Mouse (Mus musculus): ENCODE results near the gene Dennd2c. TPM values are rescaled to one million over a fixed set of nuclear protein-coding genes. Genes with fewer than 3 reads are reported as not detected.
"Not testable (repeated sequence)": the region's sequence is repeated elsewhere in the genome, so short reads cannot be mapped to it uniquely, and the experiment has no call there.

Gene Dennd2c
- polyA plus RNA-seq, 1 experiment from 2014 or later = 1.3 TPM

- Histone ChIP-seq H3K36me3 (replicated peaks; ENCODE audit: control insufficient read depth, insufficient read depth) (no peaks in the 10 kb centered on the region), H3K4me3 (replicated peaks; ENCODE audit: low read length) (no peak overlapping the region), H3K27ac (no peak overlapping the region), H3K9me3 (ENCODE audit: control insufficient read depth, low read length) (no peaks in the 10 kb centered on the region), H3K4me1 (replicated peaks; ENCODE audit: control insufficient read depth, insufficient read depth, low read length) (no peaks in the 10 kb centered on the region), H3K27me3 (ENCODE audit: control insufficient read depth, insufficient read depth, low read length) (no peaks in the 10 kb centered on the region), H3K9ac (no peak overlapping the region), H3K4me2 (replicated peaks) (no peak overlapping the region)
- 84% methylated on average over 8 of the region's 8 CpGs for WGBS
- DNase-seq (ENCODE audit: low spot score) (no peak), ATAC-seq (ENCODE audit: low FRiP score) (no peak)
These were observed 112.3 kb downstream of the Dennd2c start for GRCm38 (mm10) chr3:103214593-103215285.

GRCm38 (mm10) chr3:103215399-103215798 lies 113.0 kb downstream of the Dennd2c start:
- not testable (repeated sequence) for H3K4me2 ChIP-seq (replicated peaks); H3K27ac ChIP-seq; H3K9me3 ChIP-seq (ENCODE audit: control insufficient read depth, low read length); H3K36me3 ChIP-seq (replicated peaks; ENCODE audit: control insufficient read depth, insufficient read depth); ATAC-seq (ENCODE audit: low FRiP score); H3K4me3 ChIP-seq (replicated peaks; ENCODE audit: low read length); H3K4me1 ChIP-seq (replicated peaks; ENCODE audit: control insufficient read depth, insufficient read depth, low read length); DNase-seq (ENCODE audit: low spot score); H3K27me3 ChIP-seq (ENCODE audit: control insufficient read depth, insufficient read depth, low read length); H3K9ac ChIP-seq
- 95% methylated on average over 8 of the region's 8 CpGs for WGBS

Other genes starting within 250 kb of the Dennd2c start
- gene Sycp1, start 166.5 kb upstream of the Dennd2c start, polyA plus RNA-seq (2014; fragmentation: Nextera tagmentation; extraction: Ambion mirVana) = not detected in 2 replicates
- gene Nr1h5, start 138.5 kb upstream of the Dennd2c start, polyA plus RNA-seq (2014; fragmentation: Nextera tagmentation; extraction: Ambion mirVana) = 0.07 and 0.09 TPM in 2 replicates
- gene Sike1, start 106.9 kb upstream of the Dennd2c start, polyA plus RNA-seq (2014; fragmentation: Nextera tagmentation; extraction: Ambion mirVana) = 67.0 TPM in 2 replicates
- gene Csde1, start 82.2 kb upstream of the Dennd2c start, polyA plus RNA-seq (2014; fragmentation: Nextera tagmentation; extraction: Ambion mirVana) = 416 and 429 TPM in 2 replicates
- gene Nras, start 44.3 kb upstream of the Dennd2c start, polyA plus RNA-seq (2014; fragmentation: Nextera tagmentation; extraction: Ambion mirVana) = 87.5 and 93.1 TPM in 2 replicates
- not detected in 2 replicates for gene Ampd1, start 28.6 kb upstream of the Dennd2c start, polyA plus RNA-seq (2014; fragmentation: Nextera tagmentation; extraction: Ambion mirVana)
- gene Bcas2, start 69.1 kb downstream of the Dennd2c start, polyA plus RNA-seq (2014; fragmentation: Nextera tagmentation; extraction: Ambion mirVana) = 184 and 190 TPM in 2 replicates
- gene Trim33, start 176.7 kb downstream of the Dennd2c start, polyA plus RNA-seq (2014; fragmentation: Nextera tagmentation; extraction: Ambion mirVana) = 26.1 and 31.9 TPM in 2 replicates

Measured in hindbrain, embryonic 14.5 days (tissue).